Mouse (Mus musculus) right cerebral cortex, postnatal 14 days (tissue): ENCODE data around the gene Pafah1b2.
A peak's percentile ranks its signal among the peaks of the same experiment; 100 is the strongest.

ENCODE experiments used
- DNase-seq: peaks from one replicate; pipeline ENCODE4 v3.0.0; 2022

Gene Pafah1b2

GRCm38 (mm10) chr9:46012091-46013008, at the start of gene Pafah1b2, which contains the start of gene Sik3:
TSS of gene Pafah1b2 (minus strand) at chr9:46012690.
TSS of gene Sik3 (plus strand) at chr9:46012820.
- DNase-seq, result peak; percentile 96

DNA sequence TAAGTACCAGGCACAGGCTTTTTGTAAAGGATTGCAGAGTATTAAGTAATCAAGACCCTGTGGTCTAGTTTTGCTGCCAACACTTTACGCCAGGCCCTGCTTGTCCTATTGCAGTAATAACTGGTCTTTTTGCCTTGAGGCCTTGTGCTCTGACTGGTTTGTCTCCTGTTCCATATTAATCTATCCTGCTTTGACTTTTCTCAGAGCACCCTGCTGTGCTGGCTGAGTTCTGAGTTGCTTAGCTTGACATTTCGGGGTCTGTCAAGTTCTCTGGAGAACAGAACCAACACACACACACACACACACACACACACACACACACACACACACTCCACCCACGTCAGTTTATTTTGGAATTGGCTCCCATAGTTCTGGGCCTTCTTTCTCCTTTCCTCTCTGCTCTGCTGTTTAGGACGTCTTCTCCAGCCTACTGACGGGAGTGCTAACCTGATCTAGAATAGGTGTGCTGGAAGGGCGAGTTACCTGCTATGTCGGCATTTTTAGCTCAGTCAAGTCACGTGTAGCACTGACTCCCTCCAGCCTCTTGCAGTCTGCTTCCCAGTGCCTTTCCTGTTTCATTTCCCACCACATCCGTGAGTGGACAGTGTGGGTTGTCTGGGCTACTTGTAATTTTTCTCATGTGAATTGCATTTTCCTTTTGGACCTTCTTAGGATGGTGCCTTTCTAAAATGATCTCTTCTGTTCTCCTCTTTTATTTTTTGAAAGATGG, 49.4 kb upstream of the Pafah1b2 start:
- DNase-seq, result peak; percentile 38

GRCm38 (mm10) chr9:46060249-46060648, 47.8 kb upstream of the Pafah1b2 start:
- no peak for DNase-seq

DNA sequence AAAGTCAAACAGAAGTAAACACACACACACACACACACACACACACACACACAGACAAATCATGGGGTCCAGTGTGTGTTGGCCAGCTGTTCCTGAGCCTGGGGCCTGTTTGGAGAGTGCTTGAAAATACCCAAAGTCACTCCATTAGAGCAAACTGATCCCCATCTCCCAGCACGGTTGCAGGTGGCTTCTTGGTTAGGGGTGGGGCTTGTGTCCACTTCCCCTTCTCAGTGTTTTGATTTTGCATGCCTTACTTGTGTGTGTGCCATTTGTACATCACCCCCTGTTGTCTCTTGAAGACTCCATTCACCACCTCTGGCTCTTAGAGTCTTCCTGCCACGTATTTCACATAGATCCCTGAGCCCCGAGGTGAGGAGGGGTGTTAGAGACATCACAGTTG, 45.6 kb upstream of the Pafah1b2 start:
- DNase-seq, result no peak

GRCm38 (mm10) chr9:46053014-46053666, 40.6 kb upstream of the Pafah1b2 start:
- DNase-seq, result no peak

DNA sequence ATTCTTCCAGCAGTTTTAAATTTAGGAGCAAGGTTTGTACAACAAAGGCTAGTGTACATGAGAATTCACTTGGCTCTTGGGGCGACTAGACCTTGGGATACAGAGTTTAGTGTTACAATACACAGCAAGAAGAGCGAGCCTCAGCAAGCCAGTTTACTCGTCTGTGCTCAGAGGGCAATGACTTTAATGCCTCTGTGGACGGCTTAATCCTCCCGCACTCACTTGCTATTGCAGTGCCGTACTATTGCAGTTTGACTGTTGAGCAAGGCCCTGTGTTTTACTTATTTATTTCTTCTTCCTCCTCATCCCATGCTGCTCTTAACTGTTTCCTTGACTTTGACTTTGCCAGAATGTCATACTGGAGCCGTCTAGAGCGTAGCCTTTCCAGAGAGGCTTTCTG, 37.7 kb upstream of the Pafah1b2 start:
- no peak for DNase-seq

GRCm38 (mm10) chr9:46049525-46049924, 37.0 kb upstream of the Pafah1b2 start:
- no peak for DNase-seq

- no peak for DNase-seq
Measured at GRCm38 (mm10) chr9:46046724-46047517, 34.4 kb upstream of the Pafah1b2 start.

GRCm38 (mm10) chr9:46043626-46044025, 31.1 kb upstream of the Pafah1b2 start:
- no peak for DNase-seq

DNA sequence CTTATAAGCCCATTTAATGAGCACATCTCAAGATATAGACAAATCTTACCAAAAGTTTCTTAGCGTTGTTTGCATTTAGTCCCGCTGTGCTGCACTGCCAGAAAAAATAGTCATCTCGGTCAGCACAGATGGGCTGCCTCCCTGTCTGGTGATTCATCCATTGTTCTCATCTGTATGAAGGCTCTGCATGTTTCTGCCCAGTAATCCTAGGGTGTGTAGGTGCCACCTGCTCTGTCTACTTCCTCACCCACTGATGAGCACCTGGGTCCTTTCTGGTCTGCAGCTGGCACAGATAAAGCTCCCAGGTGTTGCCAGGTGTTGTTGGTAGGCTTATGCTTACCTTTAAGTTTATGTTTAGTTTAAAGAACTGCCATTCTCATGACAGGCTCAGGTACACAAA, 29.9 kb upstream of the Pafah1b2 start:
- DNase-seq, result no peak

GRCm38 (mm10) chr9:46041186-46041585, 28.7 kb upstream of the Pafah1b2 start:
- DNase-seq, result no peak

- DNase-seq, result no peak
Measured at GRCm38 (mm10) chr9:46038786-46039185, 26.3 kb upstream of the Pafah1b2 start.

DNA sequence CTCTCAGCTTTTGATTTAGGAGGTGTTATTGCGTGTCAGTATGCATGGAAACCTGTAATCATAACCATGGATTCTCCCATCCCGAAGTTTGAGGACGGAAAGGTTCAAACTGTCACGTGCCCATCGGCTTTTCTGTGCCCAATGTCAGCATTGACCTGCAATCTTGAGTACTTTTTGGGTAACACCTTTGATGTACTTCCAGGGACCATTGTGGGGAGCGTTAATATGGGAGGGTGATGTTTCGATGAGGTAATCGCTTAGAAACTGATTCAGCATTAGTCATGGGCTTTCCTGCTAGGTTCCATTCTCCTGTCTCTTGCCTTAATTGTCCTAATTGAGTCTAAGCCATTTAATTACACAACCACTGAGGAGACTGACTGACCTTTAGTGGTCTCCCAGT, 24.4 kb upstream of the Pafah1b2 start:
- DNase-seq, result no peak

GRCm38 (mm10) chr9:46035290-46035871, 22.9 kb upstream of the Pafah1b2 start:
- DNase-seq, result no peak

- DNase-seq, result no peak
Measured at GRCm38 (mm10) chr9:46033862-46034261, 21.4 kb upstream of the Pafah1b2 start.

GRCm38 (mm10) chr9:46033058-46033457, 20.6 kb upstream of the Pafah1b2 start:
- DNase-seq, result no peak

- DNase-seq, result peak; percentile 34
Measured at GRCm38 (mm10) chr9:46032190-46032589, 19.7 kb upstream of the Pafah1b2 start.

GRCm38 (mm10) chr9:46030968-46031367, 18.5 kb upstream of the Pafah1b2 start:
- no peak for DNase-seq

DNA sequence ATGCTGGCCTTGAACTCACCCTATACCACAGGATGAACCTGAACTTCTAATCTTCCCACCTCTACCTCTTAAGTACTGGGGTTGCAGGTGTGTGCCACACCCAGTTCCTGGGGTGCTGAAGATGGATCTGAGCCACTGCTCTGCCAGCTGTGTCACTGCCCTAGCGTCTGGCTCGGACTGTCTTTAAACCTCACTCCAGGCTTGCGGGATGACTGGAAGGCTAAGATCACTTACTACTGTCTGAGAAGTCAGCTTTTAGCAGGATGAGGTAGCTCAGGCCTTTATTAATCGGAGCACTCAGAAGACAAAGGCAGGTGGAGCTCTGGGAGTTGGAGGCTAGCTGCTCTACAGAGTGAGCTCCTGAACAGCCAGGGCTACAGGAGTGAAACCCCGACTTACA, 17.7 kb upstream of the Pafah1b2 start:
- no peak for DNase-seq

DNA sequence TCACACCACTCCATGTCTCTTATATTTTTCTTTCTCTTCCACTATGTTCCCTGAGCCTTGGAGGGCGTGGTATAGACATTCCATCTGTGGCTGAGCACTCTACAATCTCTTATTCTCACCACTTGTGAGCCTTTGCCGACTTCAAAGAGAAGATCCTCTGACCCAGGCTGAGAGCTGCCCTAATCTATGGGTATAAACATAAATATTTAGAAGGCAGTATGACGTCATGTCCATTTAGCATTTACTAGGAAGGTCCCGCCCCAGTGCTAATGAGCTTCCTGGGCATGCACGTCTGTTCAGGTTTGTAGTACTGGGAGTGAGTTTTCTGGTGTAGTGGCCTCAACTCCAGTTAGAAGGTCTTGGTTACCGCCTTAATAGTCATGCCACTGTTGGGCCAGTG, 17.0 kb upstream of the Pafah1b2 start:
- no peak for DNase-seq

GRCm38 (mm10) chr9:46027994-46028393, 15.5 kb upstream of the Pafah1b2 start:
- DNase-seq, result no peak
